Mouse (Mus musculus) gastrocnemius, adult 2 months (tissue): ENCODE measurements around the gene Acan. TPM values are rescaled to one million over a fixed set of nuclear protein-coding genes. Genes with fewer than 3 reads are reported as not detected.

ENCODE experiments used
- DNase-seq: peaks from one replicate; pipeline ENCODE4 v3.0.0; 2022
- H3K27ac ChIP-seq: fragments of 200-600 bp; 2 replicates; pipeline ENCODE4 v1.8.1; 2022; ENCODE audit warnings: mild to moderate bottlenecking
- H3K4me3 ChIP-seq: fragments of 200-600 bp; 2 replicates; pipeline ENCODE4 v1.8.1; 2022; ENCODE audit warnings: mild to moderate bottlenecking, moderate library complexity
- CTCF ChIP-seq: fragments of 200-600 bp; IDR thresholded peaks from 2 replicates; pipeline ENCODE4 v1.8.1; 2022; ENCODE audit warnings: antibody characterized with exemption, mild to moderate bottlenecking, moderate library complexity
- intact Hi-C: fragments of 180-260 bp; cut with DNase I; formaldehyde crosslinking; loops from one replicate; pipeline ENCODE4 v1.15.1; 2025
- total RNA-seq, 2 experiments: library from RNA; stranded (reverse); gene quantifications; 2 replicates each; pipeline ENCODE4 v1.2.3; 2021

Gene Acan
- total RNA-seq, 2 experiments from 2014 or later: 0.03 TPM; not detected in 1

DNA sequence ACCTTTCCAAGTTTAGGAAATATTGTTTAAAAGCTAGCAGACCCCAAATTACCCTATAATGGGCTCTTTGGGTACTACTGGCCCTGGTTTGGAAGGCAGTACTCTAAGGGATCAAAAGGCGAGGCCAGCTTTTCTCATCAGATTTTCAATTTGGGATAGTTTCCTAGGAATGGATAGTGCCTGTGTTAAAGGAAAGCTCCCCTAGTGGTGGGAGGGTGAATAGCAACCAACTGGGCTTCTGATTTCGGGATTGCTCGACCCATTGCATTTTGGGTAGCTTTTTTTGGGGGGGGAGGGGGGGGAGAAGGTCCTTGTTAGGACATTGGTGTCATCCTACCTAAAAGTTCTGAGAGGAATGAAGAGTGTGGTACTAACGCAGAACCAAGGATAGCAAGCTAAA lies 35.8 kb downstream of the Acan start:
- no peak for DNase-seq
- H3K4me3 ChIP-seq: no peak overlapping the region
- H3K27ac ChIP-seq: no peak overlapping the region
- peak; percentile 63 for TF ChIP-seq CTCF
- intact Hi-C loops: no loop called here

DNA sequence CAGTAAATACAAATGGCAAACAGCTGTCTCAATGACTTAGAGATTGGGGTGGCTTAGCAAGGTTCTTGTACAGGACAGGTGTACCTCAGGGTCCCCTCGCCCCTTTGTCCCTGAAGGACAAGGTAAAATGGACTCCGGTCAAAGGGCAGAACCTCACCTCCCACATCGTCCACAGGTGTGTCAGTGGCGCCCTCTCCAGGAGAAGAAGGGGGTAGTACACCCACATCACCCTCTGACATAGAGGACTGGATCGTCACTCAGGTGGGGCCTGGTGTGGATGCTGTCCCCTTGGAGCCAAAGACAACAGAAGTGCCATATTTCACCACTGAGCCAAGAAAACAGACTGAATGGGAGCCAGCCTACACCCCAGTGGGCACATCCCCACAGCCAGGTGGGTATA lies 43.2 kb downstream of the Acan start:
- DNase-seq: no peak
- intact Hi-C loops: no loop called here
- H3K4me3 ChIP-seq: no peak overlapping the region
- H3K27ac ChIP-seq: no peak overlapping the region
- no peak for TF ChIP-seq CTCF

- Histone ChIP-seq H3K4me3 (no peak overlapping the region), H3K27ac (no peak overlapping the region)
- intact Hi-C loops: no loop called here
- no peak for DNase-seq
- no peak for TF ChIP-seq CTCF
Observed at GRCm38 (mm10) chr7:79113848-79114247, 60.6 kb downstream of the Acan start.

DNA sequence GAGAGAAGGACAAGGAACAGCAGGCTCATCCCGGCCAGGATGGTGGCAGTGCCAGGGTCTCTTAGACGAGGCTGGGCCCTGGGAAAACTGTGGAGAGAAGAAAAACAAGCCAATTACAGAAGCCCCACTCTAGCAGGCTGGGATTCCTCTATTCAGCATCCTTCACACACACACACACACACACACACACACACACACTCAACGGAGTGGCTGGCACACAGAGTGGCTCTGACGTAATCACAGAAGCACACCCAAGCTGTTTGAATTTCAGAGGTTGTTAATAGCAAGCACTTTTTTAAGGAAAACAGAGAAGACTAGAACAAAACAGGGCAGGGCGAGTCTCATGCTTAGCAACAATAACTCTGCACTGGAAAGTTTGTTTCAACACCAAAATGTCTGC lies 70.2 kb downstream of the Acan start:
- Histone ChIP-seq H3K27ac (no peak overlapping the region), H3K4me3 (no peak overlapping the region)
- intact Hi-C loops: no loop called here
- TF ChIP-seq CTCF: no peak
- DNase-seq: no peak

DNA sequence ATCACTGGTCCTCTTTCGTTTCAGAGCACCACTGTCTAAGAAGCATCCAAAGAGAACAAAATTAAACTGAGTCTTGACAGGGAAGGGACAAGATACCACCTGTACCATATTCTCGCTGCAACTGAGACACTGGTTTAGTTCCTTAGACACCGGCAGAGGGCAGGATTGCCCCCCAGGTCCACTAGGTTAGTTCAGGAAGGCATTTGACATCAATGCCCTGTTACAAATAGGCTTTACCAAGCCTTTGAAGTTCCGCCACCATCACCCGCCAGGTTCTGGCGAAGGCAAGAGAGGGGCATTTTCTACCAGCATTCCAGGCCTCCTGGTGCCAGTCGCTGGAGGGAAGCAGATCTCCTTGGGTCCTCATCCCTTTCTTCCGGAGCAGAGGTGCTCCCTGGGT lies 76.6 kb downstream of the Acan start:
- H3K4me3 ChIP-seq: peak overlapping the region; percentile 57
- DNase-seq: no peak
- intact Hi-C loops: no loop called here

DNA sequence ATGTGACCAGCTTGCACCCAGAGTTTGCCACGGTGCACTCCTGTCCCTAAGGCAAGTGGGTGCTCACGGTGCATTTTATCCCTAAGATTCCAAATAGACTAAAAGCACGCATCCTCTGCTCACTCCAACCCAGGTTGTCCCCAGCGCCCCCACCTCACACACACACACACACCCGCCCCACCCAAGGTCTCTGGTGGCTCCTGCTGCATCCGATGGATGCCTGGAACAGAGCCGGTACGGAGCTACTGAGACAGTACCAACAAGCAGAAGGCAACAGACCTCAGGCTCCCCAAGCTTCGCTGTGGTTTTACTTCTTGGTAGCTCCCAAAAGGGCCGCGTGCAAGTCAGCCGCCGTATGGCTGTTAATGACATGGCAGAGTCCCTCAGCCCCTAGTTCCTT lies 77.1 kb downstream of the Acan start:
- intact Hi-C loops: no loop called here

More for the DNA sequence above, 76.6 kb downstream of the Acan start:
- H3K27ac ChIP-seq: no peak overlapping the region
- peak; percentile 42 for TF ChIP-seq CTCF

DNA sequence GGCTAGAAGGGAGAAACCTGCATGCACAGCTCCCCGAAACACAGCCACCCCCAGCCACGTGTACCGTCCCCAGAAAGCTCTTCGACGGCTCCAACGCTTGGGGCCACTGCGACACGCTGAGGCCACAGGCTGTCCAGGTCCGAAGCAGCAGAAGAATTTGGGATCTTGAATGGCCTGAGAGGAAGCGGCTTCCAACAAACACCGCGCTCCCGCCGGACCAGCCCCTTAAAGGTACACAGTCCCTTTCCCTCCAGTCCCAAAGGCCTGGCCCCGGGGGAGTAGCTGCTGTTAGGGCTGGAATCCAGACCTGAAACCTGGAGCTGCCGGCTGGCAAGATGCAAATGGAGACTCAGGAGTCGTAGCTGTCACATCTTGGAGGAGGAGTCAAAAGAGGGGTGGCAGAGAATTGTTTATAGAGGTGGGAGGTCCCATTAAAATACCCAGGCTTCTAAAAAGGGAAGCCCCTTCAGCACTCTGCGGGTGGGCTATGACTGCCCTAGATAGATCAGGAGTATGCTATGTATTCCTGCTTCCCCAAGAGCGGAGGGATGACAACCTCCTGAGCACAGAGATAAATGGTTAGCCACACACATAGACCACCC lies 77.7 kb downstream of the Acan start, which contains the start of gene Hapln3:
Gene Hapln3 (minus strand): TSS at position 176 of the 602 bp plus-strand sequence.
- TF ChIP-seq CTCF: no peak
- intact Hi-C loops: no loop called here
- peak; percentile 43 for DNase-seq

More for the DNA sequence above, 77.1 kb downstream of the Acan start:
- no peak for TF ChIP-seq CTCF
- DNase-seq: no peak
- Histone ChIP-seq H3K27ac (peak overlapping the region; percentile 46), H3K4me3 (peak overlapping the region; percentile 57)

GRCm38 (mm10) chr7:79133391-79133790 lies 80.1 kb downstream of the Acan start:
- intact Hi-C loops: no loop called here
- TF ChIP-seq CTCF: no peak
- no peak overlapping the region for H3K27ac ChIP-seq
- H3K4me3 ChIP-seq: no peak overlapping the region
- no peak for DNase-seq

More for the DNA sequence above, 77.7 kb downstream of the Acan start, which contains the start of gene Hapln3:
- Histone ChIP-seq H3K27ac (peak within 1 kb of the TSS; percentile 46), H3K4me3 (peak within 1 kb of the TSS; percentile 57)

DNA sequence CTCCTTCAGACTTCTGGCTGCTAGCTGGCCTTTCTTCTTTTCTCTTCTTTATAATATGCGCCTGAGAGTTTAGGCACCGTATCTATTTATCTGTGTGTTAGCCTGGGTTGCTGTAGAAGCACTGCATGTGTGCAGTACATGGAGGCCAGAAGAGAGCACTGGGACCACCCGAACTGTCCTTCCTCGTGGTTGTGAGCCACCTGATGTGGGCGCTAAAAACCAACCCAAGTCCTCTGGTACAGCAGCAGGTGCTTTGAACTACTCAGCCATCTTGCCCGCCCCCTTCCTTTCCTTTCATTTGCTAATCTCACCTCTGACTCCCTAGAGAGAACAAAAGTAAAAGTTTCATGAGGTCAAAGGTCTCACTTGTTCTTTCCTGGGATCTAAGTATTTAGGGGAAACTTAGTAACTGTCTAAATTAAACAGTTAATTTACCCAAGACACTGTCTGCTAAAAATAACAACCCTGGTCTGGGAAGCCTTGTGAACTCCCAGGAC lies 86.1 kb downstream of the Acan start:
- Histone ChIP-seq H3K4me3 (no peak overlapping the region), H3K27ac (peak overlapping the region; percentile 12; the same call in 1 of the 2 replicates)
- DNase-seq: no peak
- intact Hi-C loops: no loop called here
- TF ChIP-seq CTCF: no peak

- no peak for TF ChIP-seq CTCF
- DNase-seq: no peak
- H3K27ac ChIP-seq: peak overlapping the region; percentile 28
- H3K4me3 ChIP-seq: no peak overlapping the region
- intact Hi-C loops: loop anchor here (5.0 to 10.0 kb wide), 2 partner anchors 207 to 325 kb away; partner anchors contain the start of gene Polg
Observed at GRCm38 (mm10) chr7:79139891-79140591, 86.8 kb downstream of the Acan start.

DNA sequence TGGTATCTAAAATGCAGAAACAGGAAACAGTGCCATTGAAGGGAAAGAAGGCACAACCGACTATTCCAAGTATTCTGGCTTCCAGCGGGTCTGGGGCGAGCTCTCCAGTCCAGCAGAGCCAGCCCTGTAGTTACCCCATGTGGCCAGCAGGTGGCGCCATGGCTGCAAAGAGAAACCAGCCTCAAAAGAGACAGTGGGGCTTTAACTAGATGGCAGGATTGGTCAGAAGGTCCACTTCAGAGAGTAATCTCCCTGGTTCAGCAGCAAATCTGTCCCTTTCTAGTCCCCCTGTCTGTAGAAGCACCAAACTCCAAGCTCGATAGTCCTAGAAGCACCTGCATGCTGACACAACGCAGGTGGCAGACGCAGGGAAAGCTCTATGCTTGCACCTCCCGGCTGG lies 87.6 kb downstream of the Acan start:
- DNase-seq: peak; percentile 82
- peak; percentile 97 for TF ChIP-seq CTCF
- H3K27ac ChIP-seq: peak overlapping the region; percentile 28
- intact Hi-C loops: loop anchor here (1.0 to 10.0 kb wide), 3 partner anchors 87 to 324 kb away; partner anchors contain the start of gene Polg
- no peak overlapping the region for H3K4me3 ChIP-seq

DNA sequence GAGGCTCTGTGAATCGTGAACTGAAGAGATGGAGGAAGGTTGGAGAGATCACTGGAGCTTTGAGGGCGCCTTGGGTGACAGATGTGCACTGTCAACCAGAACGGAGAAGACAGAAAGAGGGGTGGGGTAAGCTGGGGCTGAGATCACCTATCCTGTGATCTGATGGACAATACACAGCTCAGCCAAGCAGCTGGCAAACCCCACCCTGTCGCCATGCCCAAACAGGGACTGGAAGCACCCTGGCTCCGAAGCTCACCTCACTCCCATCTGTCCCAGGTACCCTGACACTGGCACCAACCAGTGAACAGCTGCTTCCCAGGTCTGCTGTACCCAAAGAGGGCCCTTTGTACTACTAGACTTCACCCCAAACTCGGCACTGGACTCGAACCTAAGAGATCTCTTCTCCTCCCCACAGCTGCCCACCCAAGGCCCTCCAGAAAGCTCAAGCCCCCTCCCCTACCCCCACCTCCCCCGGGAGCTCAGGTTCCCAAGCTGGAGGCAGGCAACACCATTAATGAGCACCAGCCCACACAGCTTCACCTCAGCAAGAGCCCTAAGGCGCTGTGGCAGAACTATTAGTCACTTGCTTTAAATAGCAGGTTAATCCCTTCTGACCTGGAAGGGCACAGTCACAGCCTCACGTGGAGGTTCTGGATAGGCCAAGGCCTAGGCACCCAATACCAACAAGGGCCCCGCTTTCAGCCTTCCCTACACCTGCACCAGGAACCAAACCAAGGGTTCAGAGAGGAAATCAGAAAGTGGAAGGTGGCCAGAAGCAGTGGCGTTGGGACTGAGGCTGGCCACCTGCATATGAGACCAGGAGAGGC lies 93.9 kb downstream of the Acan start:
- TF ChIP-seq CTCF: no peak
- Histone ChIP-seq H3K4me3 (peak overlapping the region; percentile 97), H3K27ac (peak overlapping the region; percentile 98)
- intact Hi-C loops: loop anchor here (5.0 to 10.0 kb wide), 2 partner anchors 55 to 318 kb away; partner anchors contain the start of gene Polg
- DNase-seq: peak; percentile 75
